Mouse (Mus musculus) embryonic facial prominence, embryonic 12.5 days (tissue): Measurements from ENCODE around the gene Cmpk1. TPM values are rescaled to one million over a fixed set of nuclear protein-coding genes. Genes with fewer than 3 reads are reported as not detected.

Experiments used
- ATAC-seq: fragments of 200-750 bp; cut with Nextera tagmentation; 2 replicates; pipeline ENCODE4 v1.8.0; 2017; ENCODE audit not compliant: insufficient number of reproducible peaks, insufficient read depth, low FRiP score, low TSS enrichment
- H3K27ac ChIP-seq: fragments of 300-500 bp; sonication (generic); 2 replicates; pipeline ENCODE4 v1.5.1; 2016; ENCODE audit warnings: mild to moderate bottlenecking
- H3K27me3 ChIP-seq: fragments of 300-500 bp; sonication (generic); 2 replicates; pipeline ENCODE4 v1.6.1; 2016; ENCODE audit warnings: mild to moderate bottlenecking, moderate library complexity
- H3K36me3 ChIP-seq: fragments of 300-500 bp; sonication (generic); 2 replicates; pipeline ENCODE4 v1.6.1; 2016; ENCODE audit warnings: mild to moderate bottlenecking
- H3K4me1 ChIP-seq: fragments of 300-500 bp; sonication (generic); 2 replicates; pipeline ENCODE4 v1.6.1; 2016
- H3K4me2 ChIP-seq: fragments of 300-500 bp; sonication (generic); replicated peaks from 2 replicates; pipeline ENCODE4 v1.6.1; 2016; ENCODE audit warnings: mild to moderate bottlenecking, moderate library complexity
- H3K4me3 ChIP-seq: fragments of 300-500 bp; sonication (generic); 2 replicates; pipeline ENCODE4 v1.5.1; 2016; ENCODE audit warnings: mild to moderate bottlenecking
- H3K9ac ChIP-seq: fragments of 300-500 bp; sonication (generic); 2 replicates; pipeline ENCODE4 v1.6.1; 2016; ENCODE audit warnings: mild to moderate bottlenecking, moderate library complexity
- H3K9me3 ChIP-seq: fragments of 300-500 bp; sonication (generic); 2 replicates; pipeline ENCODE4 v1.6.1; 2016; ENCODE audit warnings: mild to moderate bottlenecking, moderate library complexity
- WGBS: fragments of 180-500 bp; shearing (Covaris S2); methylation state at CpG from one replicate; pipeline ENCODE4 v1.1.7; 2016; 5-methylcytosine and 5-hydroxymethylcytosine counted together
- polyA plus RNA-seq: library from polyadenylated mRNA; unstranded; fragments of >200 nt; fragmentation: Nextera tagmentation; extraction: Ambion mirVana; gene quantifications from 2 replicates; pipeline ENCODE4 v1.2.1, GENCODE M21; 2016

Cmpk1 gene
- 95.3 and 106 TPM in 2 replicates for polyA plus RNA-seq

GRCm38 (mm10) chr4:114986591-114987432 lies at the start of gene Cmpk1:
Cmpk1 (minus strand) TSS chr4:114987241.
- Histone ChIP-seq H3K9me3 (no peaks in the 10 kb centered on the region), H3K9ac (peak within 1 kb of the TSS; percentile 88), H3K36me3 (no peaks in the 10 kb centered on the region), H3K27me3 (no peaks in the 10 kb centered on the region), H3K27ac (peak within 1 kb of the TSS; percentile 99), H3K4me2 (peak within 1 kb of the TSS; percentile 55), H3K4me1 (no peaks in the 10 kb centered on the region), H3K4me3 (peak within 1 kb of the TSS; percentile 88)
- under 1% methylated on average over 78 of the region's 93 CpGs for WGBS
- peak; percentile 96 for ATAC-seq

GRCm38 (mm10) chr4:115035043-115035442 lies 48.0 kb upstream of the Cmpk1 start:
- H3K9ac ChIP-seq = no peak overlapping the region
- no peak overlapping the region for H3K4me2 ChIP-seq
- no peaks in the 10 kb centered on the region for H3K9me3 ChIP-seq
- peaks cover 23% of the 10 kb centered on the region for H3K36me3 ChIP-seq
- H3K4me1 ChIP-seq = no peaks in the 10 kb centered on the region
- H3K27ac ChIP-seq = no peak overlapping the region
- WGBS = 85% methylated on average over 6 of the region's 6 CpGs
- no peaks in the 10 kb centered on the region for H3K27me3 ChIP-seq
- no peak overlapping the region for H3K4me3 ChIP-seq
- ATAC-seq = no peak

DNA sequence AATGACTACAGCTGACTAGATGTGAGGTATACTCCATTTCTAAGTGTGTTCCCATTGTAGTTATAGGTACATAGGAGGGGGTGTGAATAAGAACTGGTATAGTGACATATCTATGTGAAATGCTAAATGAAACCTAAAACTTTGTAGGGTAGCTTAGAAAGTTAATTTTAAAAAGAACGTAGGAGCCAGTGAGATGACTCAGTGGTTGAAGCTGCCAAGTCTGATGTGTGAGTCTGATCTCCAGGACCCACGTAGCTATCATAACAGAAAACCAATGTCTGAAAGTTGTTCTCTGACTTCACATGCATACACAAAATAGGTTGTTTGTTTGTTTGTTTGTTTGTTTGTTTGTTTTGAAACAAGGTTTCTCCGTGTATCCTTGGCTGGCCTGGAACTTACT lies 33.0 kb upstream of the Cmpk1 start:
- no peak overlapping the region for H3K9ac ChIP-seq
- H3K27ac ChIP-seq = no peak overlapping the region
- no peaks in the 10 kb centered on the region for H3K27me3 ChIP-seq
- H3K4me3 ChIP-seq = no peak overlapping the region
- no peak for ATAC-seq
- no peak overlapping the region for H3K4me2 ChIP-seq
- H3K36me3 ChIP-seq = peaks cover 57% of the 10 kb centered on the region
- H3K9me3 ChIP-seq = no peaks in the 10 kb centered on the region
- 95% methylated on average over 3 of the region's 3 CpGs for WGBS
- no peaks in the 10 kb centered on the region for H3K4me1 ChIP-seq

DNA sequence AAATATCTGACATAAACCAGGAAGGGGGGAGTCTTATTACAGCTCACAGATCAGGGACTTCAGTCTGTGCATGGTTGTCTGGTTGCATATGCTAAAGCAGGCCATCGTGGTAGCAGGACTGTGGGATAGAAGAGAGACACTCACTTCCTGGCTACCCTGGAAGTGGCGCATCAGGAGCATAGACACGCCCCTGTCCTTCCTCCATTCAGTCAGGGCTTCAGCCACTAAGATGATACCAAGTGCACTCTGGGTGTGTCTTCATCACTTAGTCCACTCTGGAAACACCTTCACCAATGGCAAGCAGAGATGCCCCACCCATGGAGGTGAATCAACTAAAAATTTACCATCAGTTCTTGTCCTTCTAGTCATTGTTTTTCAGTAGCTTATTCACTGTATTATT lies 27.2 kb upstream of the Cmpk1 start:
- no peaks in the 10 kb centered on the region for H3K4me1 ChIP-seq
- H3K27me3 ChIP-seq = no peaks in the 10 kb centered on the region
- no peak overlapping the region for H3K27ac ChIP-seq
- H3K9me3 ChIP-seq = no peaks in the 10 kb centered on the region
- no peak overlapping the region for H3K4me3 ChIP-seq
- WGBS = 93% methylated on average over 3 of the region's 3 CpGs
- ATAC-seq = no peak
- H3K9ac ChIP-seq = no peak overlapping the region
- no peak overlapping the region for H3K4me2 ChIP-seq
- H3K36me3 ChIP-seq = peaks cover 57% of the 10 kb centered on the region

GRCm38 (mm10) chr4:115000429-115000795 lies 13.4 kb upstream of the Cmpk1 start:
- peak overlapping the region; percentile 69 for H3K27ac ChIP-seq

GRCm38 (mm10) chr4:114999773-115000428 lies 12.9 kb upstream of the Cmpk1 start, which contains the start of gene Stil:
Stil (plus strand) TSS chr4:115000159.
- Histone ChIP-seq H3K4me3 (peak within 1 kb of the TSS; percentile 61), H3K27ac (peak within 1 kb of the TSS; percentile 88), H3K4me1 (peaks cover 14% of the 10 kb centered on the region), H3K36me3 (peaks cover 10% of the 10 kb centered on the region), H3K4me2 (peak within 1 kb of the TSS; percentile 58), H3K27me3 (no peaks in the 10 kb centered on the region), H3K9ac (peak within 1 kb of the TSS; percentile 50), H3K9me3 (no peaks in the 10 kb centered on the region)
- peak; percentile 100 for ATAC-seq
- under 1% methylated on average over 52 of the region's 52 CpGs for WGBS

More at GRCm38 (mm10) chr4:115000429-115000795, 13.4 kb upstream of the Cmpk1 start:
- H3K9me3 ChIP-seq = no peaks in the 10 kb centered on the region
- peak overlapping the region; percentile 58 for H3K4me2 ChIP-seq
- H3K4me1 ChIP-seq = peaks cover 14% of the 10 kb centered on the region
- no peaks in the 10 kb centered on the region for H3K27me3 ChIP-seq
- peaks cover 13% of the 10 kb centered on the region for H3K36me3 ChIP-seq
- H3K4me3 ChIP-seq = peak overlapping the region; percentile 61
- peak; percentile 43; the same call in 1 of the 2 replicates for ATAC-seq
- peak overlapping the region; percentile 50 for H3K9ac ChIP-seq
- 1% methylated on average over 8 of the region's 8 CpGs for WGBS

GRCm38 (mm10) chr4:114999445-114999772 lies 12.4 kb upstream of the Cmpk1 start:
- Histone ChIP-seq H3K4me2 (peak overlapping the region; percentile 58), H3K9ac (peak overlapping the region; percentile 46), H3K9me3 (no peaks in the 10 kb centered on the region), H3K27ac (peak overlapping the region; percentile 88), H3K36me3 (0 out of 2 replicates have a peak, but pooled peaks cover 8% of the 10 kb centered on the region), H3K27me3 (no peaks in the 10 kb centered on the region), H3K4me3 (peak overlapping the region; percentile 61), H3K4me1 (peaks cover 14% of the 10 kb centered on the region)
- WGBS = 10% methylated on average over 9 of the region's 9 CpGs
- 0 out of 2 replicates have a peak, but pooled peaks have one; percentile 7 for ATAC-seq

GRCm38 (mm10) chr4:114997051-114997450 lies 10.0 kb upstream of the Cmpk1 start:
- no peaks in the 10 kb centered on the region for H3K36me3 ChIP-seq
- H3K27ac ChIP-seq = no peak overlapping the region
- H3K4me3 ChIP-seq = no peak overlapping the region
- no peak for ATAC-seq
- WGBS = 52% methylated on average over 3 of the region's 3 CpGs
- no peak overlapping the region for H3K9ac ChIP-seq
- no peaks in the 10 kb centered on the region for H3K9me3 ChIP-seq
- H3K4me1 ChIP-seq = peaks cover 14% of the 10 kb centered on the region
- H3K27me3 ChIP-seq = peaks cover 5% of the 10 kb centered on the region; the same call in 1 of the 2 replicates
- H3K4me2 ChIP-seq = no peak overlapping the region

DNA sequence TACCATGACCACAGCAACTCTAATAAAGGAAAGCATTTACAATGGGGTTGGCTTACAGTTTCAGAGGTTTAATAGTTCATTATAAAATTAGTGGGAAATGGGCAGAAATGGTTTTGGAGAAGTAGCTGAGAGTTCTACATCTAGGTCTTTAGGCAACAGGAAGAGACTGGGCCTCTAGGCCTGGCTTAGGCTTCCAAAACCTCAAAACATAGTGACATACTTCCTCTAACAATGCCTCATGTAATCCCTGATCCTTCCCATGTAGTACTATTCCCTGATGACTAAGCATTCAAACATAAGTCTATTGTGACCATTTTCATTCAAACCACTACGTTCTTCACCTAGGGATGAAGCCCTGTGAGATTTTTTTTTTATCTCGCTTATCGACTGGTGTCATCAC lies 7.2 kb upstream of the Cmpk1 start:
- H3K27ac ChIP-seq = no peak overlapping the region
- H3K9ac ChIP-seq = no peak overlapping the region
- peaks cover 5% of the 10 kb centered on the region; the same call in 1 of the 2 replicates for H3K27me3 ChIP-seq
- no peaks in the 10 kb centered on the region for H3K9me3 ChIP-seq
- no peak overlapping the region for H3K4me3 ChIP-seq
- no peaks in the 10 kb centered on the region for H3K4me1 ChIP-seq
- H3K4me2 ChIP-seq = no peak overlapping the region
- WGBS = 89% methylated on average over 3 of the region's 3 CpGs
- H3K36me3 ChIP-seq = no peaks in the 10 kb centered on the region
- ATAC-seq = no peak

DNA sequence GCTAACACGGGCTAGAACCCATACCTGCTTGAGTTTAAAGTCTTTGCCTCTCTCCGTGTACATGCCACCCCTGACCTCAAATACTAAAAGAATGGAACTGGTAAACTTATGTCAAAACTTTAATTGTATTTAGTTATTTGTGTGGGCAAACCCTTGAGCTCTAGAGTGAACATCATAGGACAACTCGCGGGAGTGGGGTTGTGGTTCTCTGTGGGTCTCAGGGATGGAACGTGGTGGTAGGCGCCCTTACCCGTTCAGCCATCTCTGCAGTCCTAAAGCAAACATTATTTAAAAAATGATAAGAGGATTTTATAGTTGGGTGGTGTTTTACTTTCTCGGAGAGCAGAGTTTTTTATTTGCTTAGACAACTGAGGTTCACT lies 840 bp downstream of the Cmpk1 start:
- peak overlapping the region; percentile 88 for H3K4me3 ChIP-seq
- peak overlapping the region; percentile 99 for H3K27ac ChIP-seq
- WGBS = 2% methylated on average over 8 of the region's 8 CpGs
- H3K27me3 ChIP-seq = no peaks in the 10 kb centered on the region
- H3K9me3 ChIP-seq = no peaks in the 10 kb centered on the region
- peak; percentile 58; the same call in 1 of the 2 replicates for ATAC-seq
- no peaks in the 10 kb centered on the region for H3K4me1 ChIP-seq
- peak overlapping the region; percentile 88 for H3K9ac ChIP-seq
- H3K36me3 ChIP-seq = no peaks in the 10 kb centered on the region
- peak overlapping the region; percentile 55 for H3K4me2 ChIP-seq

DNA sequence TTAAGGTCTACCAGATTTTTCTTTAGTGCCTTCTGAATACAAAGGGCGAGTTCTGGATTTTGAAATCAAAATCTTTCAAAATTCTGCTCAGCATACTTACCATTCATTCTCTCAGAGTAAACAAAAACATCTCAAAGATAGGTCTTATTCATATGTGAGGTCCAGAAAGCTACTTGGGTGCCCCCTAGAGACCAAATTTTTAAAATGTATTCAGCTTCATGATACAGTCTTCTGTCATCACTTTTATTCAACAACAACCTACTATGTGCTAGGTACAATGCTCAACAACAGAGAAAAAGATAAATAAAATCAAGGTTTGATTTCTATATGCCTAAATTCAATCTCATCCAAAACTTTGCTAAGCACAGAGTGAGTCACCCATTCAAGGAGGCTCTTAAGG lies 4.0 kb downstream of the Cmpk1 start:
- H3K36me3 ChIP-seq = no peaks in the 10 kb centered on the region
- no peak overlapping the region for H3K9ac ChIP-seq
- no peak for ATAC-seq
- peaks cover 3% of the 10 kb centered on the region; the same call in 1 of the 2 replicates for H3K4me1 ChIP-seq
- H3K27me3 ChIP-seq = no peaks in the 10 kb centered on the region
- 85% methylated on average over 1 of the region's 1 CpGs for WGBS
- no peak overlapping the region for H3K27ac ChIP-seq
- no peak overlapping the region for H3K4me2 ChIP-seq
- no peak overlapping the region for H3K4me3 ChIP-seq
- H3K9me3 ChIP-seq = no peaks in the 10 kb centered on the region

DNA sequence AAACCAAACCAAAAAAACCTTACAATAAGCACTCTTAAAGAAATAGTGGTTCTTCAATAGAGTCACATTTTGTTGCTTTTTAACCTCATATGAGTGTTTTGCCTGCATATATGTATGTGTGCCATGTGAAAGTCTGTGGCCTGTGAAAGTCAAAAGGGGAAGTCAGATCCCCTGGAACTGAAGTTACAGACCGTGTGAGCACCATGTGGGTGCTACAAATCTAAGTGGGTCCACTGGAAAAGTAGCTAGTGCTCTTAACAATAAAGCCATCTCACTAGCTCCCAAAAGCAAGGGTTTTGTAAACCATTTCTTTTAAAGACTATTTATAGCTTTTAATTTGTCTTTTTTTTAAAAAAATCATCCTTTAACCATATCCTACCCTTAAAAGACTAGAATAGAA lies 4.4 kb downstream of the Cmpk1 start:
- peaks cover 3% of the 10 kb centered on the region; the same call in 1 of the 2 replicates for H3K4me1 ChIP-seq
- H3K36me3 ChIP-seq = no peaks in the 10 kb centered on the region
- H3K27me3 ChIP-seq = no peaks in the 10 kb centered on the region
- 90% methylated on average over 1 of the region's 1 CpGs for WGBS
- no peak overlapping the region for H3K4me3 ChIP-seq
- no peak overlapping the region for H3K9ac ChIP-seq
- ATAC-seq = no peak
- H3K4me2 ChIP-seq = no peak overlapping the region
- no peaks in the 10 kb centered on the region for H3K9me3 ChIP-seq
- H3K27ac ChIP-seq = no peak overlapping the region
